Mouse (Mus musculus): Measurements from ENCODE around the gene Spcs2. TPM values are rescaled to one million over a fixed set of nuclear protein-coding genes. Genes with fewer than 3 reads are reported as not detected.

Gene Spcs2
- polyA plus RNA-seq, 1 experiment, result 5.9 TPM

GRCm38 (mm10) chr7:99799118-99799517, 64.1 kb downstream of the Spcs2 start:
- TF ChIP-seq TAL1 (IDR thresholded peaks at IDR 0.05; ENCODE audit: low read length), result no peak
- no peak for TF ChIP-seq GATA1 (IDR thresholded peaks at IDR 0.05; ENCODE audit: low read length)
- no peak overlapping the region for H3K4me3 ChIP-seq (replicated peaks)
- peaks cover 32% of the 10 kb centered on the region for H3K27me3 ChIP-seq (ENCODE audit: control insufficient read depth)
- peaks cover 12% of the 10 kb centered on the region for H3K9me3 ChIP-seq (ENCODE audit: control insufficient read depth, low read length)
- H3K4me1 ChIP-seq (ENCODE audit: control insufficient read depth), result peaks cover 70% of the 10 kb centered on the region
- peaks cover 12% of the 10 kb centered on the region for H3K36me3 ChIP-seq (ENCODE audit: control insufficient read depth)

- Histone ChIP-seq H3K27me3 (ENCODE audit: control insufficient read depth) (peaks cover 37% of the 10 kb centered on the region), H3K36me3 (ENCODE audit: control insufficient read depth) (peaks cover 12% of the 10 kb centered on the region), H3K4me1 (ENCODE audit: control insufficient read depth) (peaks cover 61% of the 10 kb centered on the region), H3K4me3 (replicated peaks) (no peak overlapping the region), H3K9me3 (ENCODE audit: control insufficient read depth, low read length) (peaks cover 12% of the 10 kb centered on the region)
- TF ChIP-seq GATA1 (IDR thresholded peaks at IDR 0.05; ENCODE audit: low read length) (0 out of 2 replicates have a peak, but pooled peaks have one; percentile 13), TAL1 (IDR thresholded peaks at IDR 0.05; ENCODE audit: low read length) (no peak)
Measured at GRCm38 (mm10) chr7:99797911-99798647, 65.2 kb downstream of the Spcs2 start.

- peaks cover 52% of the 10 kb centered on the region for H3K4me1 ChIP-seq (ENCODE audit: control insufficient read depth)
- H3K36me3 ChIP-seq (ENCODE audit: control insufficient read depth), result peaks cover 6% of the 10 kb centered on the region
- peaks cover 6% of the 10 kb centered on the region for H3K9me3 ChIP-seq (ENCODE audit: control insufficient read depth, low read length)
- no peak for TF ChIP-seq GATA1 (IDR thresholded peaks at IDR 0.05; ENCODE audit: low read length)
- no peak for TF ChIP-seq TAL1 (IDR thresholded peaks at IDR 0.05; ENCODE audit: low read length)
- H3K27me3 ChIP-seq (ENCODE audit: control insufficient read depth), result peaks cover 41% of the 10 kb centered on the region
- no peak overlapping the region for H3K4me3 ChIP-seq (replicated peaks)
Measured at GRCm38 (mm10) chr7:99797261-99797660, 66.0 kb downstream of the Spcs2 start.

- Histone ChIP-seq H3K27me3 (ENCODE audit: control insufficient read depth) (peaks cover 41% of the 10 kb centered on the region), H3K4me3 (replicated peaks) (no peak overlapping the region), H3K4me1 (ENCODE audit: control insufficient read depth) (peaks cover 46% of the 10 kb centered on the region), H3K36me3 (ENCODE audit: control insufficient read depth) (no peaks in the 10 kb centered on the region; the same call in none of the 2 replicates), H3K9me3 (ENCODE audit: control insufficient read depth, low read length) (no peaks in the 10 kb centered on the region; the same call in 1 of the 2 replicates)
- TF ChIP-seq TAL1 (IDR thresholded peaks at IDR 0.05; ENCODE audit: low read length) (no peak), GATA1 (IDR thresholded peaks at IDR 0.05; ENCODE audit: low read length) (no peak)
Measured at GRCm38 (mm10) chr7:99796471-99796870, 66.8 kb downstream of the Spcs2 start.

GRCm38 (mm10) chr7:99795192-99795981, 67.9 kb downstream of the Spcs2 start:
- H3K36me3 ChIP-seq (ENCODE audit: control insufficient read depth), result no peaks in the 10 kb centered on the region
- TF ChIP-seq TAL1 (IDR thresholded peaks at IDR 0.05; ENCODE audit: low read length) (no peak), GATA1 (IDR thresholded peaks at IDR 0.05; ENCODE audit: low read length) (no peak)
- H3K27me3 ChIP-seq (ENCODE audit: control insufficient read depth), result peaks cover 43% of the 10 kb centered on the region
- H3K9me3 ChIP-seq (ENCODE audit: control insufficient read depth, low read length), result no peaks in the 10 kb centered on the region
- H3K4me1 ChIP-seq (ENCODE audit: control insufficient read depth), result peaks cover 35% of the 10 kb centered on the region
- H3K4me3 ChIP-seq (replicated peaks), result no peak overlapping the region

DNA sequence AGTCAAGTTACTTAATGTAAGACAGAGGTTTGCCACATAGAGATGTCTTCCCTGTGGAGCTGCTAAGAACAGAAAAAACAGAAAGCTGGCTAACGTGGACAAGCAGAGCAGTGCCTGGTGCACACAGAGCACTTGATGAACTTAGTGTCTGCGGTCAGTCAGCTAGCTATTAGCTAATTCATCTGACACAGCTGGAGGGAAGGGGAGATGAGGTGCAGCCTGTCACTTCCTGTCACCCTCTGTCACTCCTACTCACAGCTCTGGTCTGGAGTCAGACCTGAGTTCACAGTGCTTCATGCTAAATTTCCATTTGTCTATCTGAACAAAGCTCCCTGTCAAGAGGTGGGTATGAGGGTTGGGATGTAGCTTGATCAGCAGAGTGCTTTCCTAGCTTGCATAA, 69.2 kb downstream of the Spcs2 start:
- TF ChIP-seq TAL1 (IDR thresholded peaks at IDR 0.05; ENCODE audit: low read length), result no peak
- H3K4me1 ChIP-seq (ENCODE audit: control insufficient read depth), result peaks cover 22% of the 10 kb centered on the region
- H3K36me3 ChIP-seq (ENCODE audit: control insufficient read depth), result no peaks in the 10 kb centered on the region
- H3K9me3 ChIP-seq (ENCODE audit: control insufficient read depth, low read length), result no peaks in the 10 kb centered on the region
- no peak overlapping the region for H3K4me3 ChIP-seq (replicated peaks)
- H3K27me3 ChIP-seq (ENCODE audit: control insufficient read depth), result peaks cover 43% of the 10 kb centered on the region

DNA sequence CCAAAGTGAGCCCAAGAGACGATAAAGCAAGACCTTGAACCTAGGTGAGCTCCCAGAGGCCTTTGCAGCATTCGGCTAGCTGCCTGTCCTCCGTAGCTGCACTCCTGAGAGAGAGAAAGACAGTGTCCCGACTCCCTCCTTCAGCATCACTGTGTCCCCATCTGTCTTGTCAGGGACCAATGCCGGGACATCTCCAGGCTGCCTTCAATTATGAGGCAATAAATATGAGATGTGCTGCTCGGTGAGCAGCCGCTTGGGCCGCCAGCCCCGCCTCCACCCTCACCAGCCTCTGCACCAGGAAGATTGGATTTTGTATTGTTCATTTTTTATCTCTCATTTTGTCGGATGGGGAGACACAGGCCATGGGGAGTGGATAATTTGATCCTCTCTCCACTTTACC, 72.4 kb downstream of the Spcs2 start:
- Histone ChIP-seq H3K27me3 (ENCODE audit: control insufficient read depth) (peaks cover 26% of the 10 kb centered on the region), H3K4me3 (replicated peaks) (no peak overlapping the region), H3K36me3 (ENCODE audit: control insufficient read depth) (no peaks in the 10 kb centered on the region), H3K9me3 (ENCODE audit: control insufficient read depth, low read length) (no peaks in the 10 kb centered on the region), H3K4me1 (ENCODE audit: control insufficient read depth) (peaks cover 8% of the 10 kb centered on the region)
- no peak for TF ChIP-seq TAL1 (IDR thresholded peaks at IDR 0.05; ENCODE audit: low read length)
- no peak for TF ChIP-seq GATA1 (IDR thresholded peaks at IDR 0.05; ENCODE audit: low read length)

- TF ChIP-seq GATA1 (IDR thresholded peaks at IDR 0.05; ENCODE audit: low read length) (no peak), TAL1 (IDR thresholded peaks at IDR 0.05; ENCODE audit: low read length) (no peak)
- Histone ChIP-seq H3K36me3 (ENCODE audit: control insufficient read depth) (no peaks in the 10 kb centered on the region), H3K27me3 (ENCODE audit: control insufficient read depth) (peaks cover 6% of the 10 kb centered on the region), H3K4me3 (replicated peaks) (no peak overlapping the region), H3K9me3 (ENCODE audit: control insufficient read depth, low read length) (no peaks in the 10 kb centered on the region), H3K4me1 (ENCODE audit: control insufficient read depth) (no peaks in the 10 kb centered on the region)
Measured at GRCm38 (mm10) chr7:99788563-99788962, 74.7 kb downstream of the Spcs2 start.

DNA sequence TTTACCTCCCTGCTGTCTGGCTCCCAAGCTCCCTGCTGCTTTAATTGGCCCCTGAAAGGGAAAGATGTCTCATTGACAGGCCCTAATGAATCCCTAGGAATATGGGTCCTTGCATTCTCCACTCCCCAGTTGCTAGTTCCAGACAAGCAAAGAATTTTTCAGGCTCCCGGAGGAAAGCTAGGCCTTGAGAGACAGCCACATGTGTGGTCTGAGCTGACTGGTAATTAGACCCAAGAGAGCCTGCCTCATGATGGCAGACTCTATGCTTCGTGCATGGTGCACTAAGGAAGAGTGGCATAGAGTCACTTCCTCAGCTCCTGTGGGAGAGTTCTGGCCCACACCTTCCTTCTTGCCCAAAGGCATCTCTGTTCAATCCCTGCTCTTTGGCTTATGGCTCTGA, 75.3 kb downstream of the Spcs2 start:
- Histone ChIP-seq H3K27me3 (ENCODE audit: control insufficient read depth) (peaks cover 6% of the 10 kb centered on the region), H3K4me3 (replicated peaks) (no peak overlapping the region), H3K36me3 (ENCODE audit: control insufficient read depth) (no peaks in the 10 kb centered on the region), H3K9me3 (ENCODE audit: control insufficient read depth, low read length) (no peaks in the 10 kb centered on the region), H3K4me1 (ENCODE audit: control insufficient read depth) (no peaks in the 10 kb centered on the region)
- no peak for TF ChIP-seq GATA1 (IDR thresholded peaks at IDR 0.05; ENCODE audit: low read length)
- TF ChIP-seq TAL1 (IDR thresholded peaks at IDR 0.05; ENCODE audit: low read length), result no peak

Other genes starting within 250 kb of the Spcs2 start
- 0.01 TPM in 2 replicates for gene Tpbgl, start 236.4 kb downstream of the Spcs2 start, polyA plus RNA-seq (2012)
- gene Slco2b1, start 152.1 kb downstream of the Spcs2 start, polyA plus RNA-seq (2012), result 0.02 TPM in 1 of 2 replicates, not detected in the other
- gene Olfr520, start 133.2 kb downstream of the Spcs2 start, polyA plus RNA-seq (2012), result not detected in 2 replicates
- not detected in 2 replicates for gene Olfr521, start 100.0 kb downstream of the Spcs2 start, polyA plus RNA-seq (2012)
- gene Neu3, start 35.0 kb downstream of the Spcs2 start, polyA plus RNA-seq (2012), result 0.39 and 0.51 TPM in 2 replicates
- gene Xrra1, start 4.3 kb downstream of the Spcs2 start, polyA plus RNA-seq (2012), result 0.03 TPM in 1 of 2 replicates, not detected in the other
- 0.08 and 0.13 TPM in 2 replicates for gene Rnf169, start 117.0 kb upstream of the Spcs2 start, polyA plus RNA-seq (2012)
- not detected in 2 replicates for gene Chrdl2, start 142.7 kb upstream of the Spcs2 start, polyA plus RNA-seq (2012)